Mouse (Mus musculus): ENCODE data around the gene Map2. TPM values are rescaled to one million over a fixed set of nuclear protein-coding genes. Genes with fewer than 3 reads are reported as not detected.
A peak's percentile ranks its signal among the peaks of the same experiment; 100 is the strongest.

The Map2 gene
- polyA plus RNA-seq, 1 experiment from 2014 or later = 362 TPM

DNA sequence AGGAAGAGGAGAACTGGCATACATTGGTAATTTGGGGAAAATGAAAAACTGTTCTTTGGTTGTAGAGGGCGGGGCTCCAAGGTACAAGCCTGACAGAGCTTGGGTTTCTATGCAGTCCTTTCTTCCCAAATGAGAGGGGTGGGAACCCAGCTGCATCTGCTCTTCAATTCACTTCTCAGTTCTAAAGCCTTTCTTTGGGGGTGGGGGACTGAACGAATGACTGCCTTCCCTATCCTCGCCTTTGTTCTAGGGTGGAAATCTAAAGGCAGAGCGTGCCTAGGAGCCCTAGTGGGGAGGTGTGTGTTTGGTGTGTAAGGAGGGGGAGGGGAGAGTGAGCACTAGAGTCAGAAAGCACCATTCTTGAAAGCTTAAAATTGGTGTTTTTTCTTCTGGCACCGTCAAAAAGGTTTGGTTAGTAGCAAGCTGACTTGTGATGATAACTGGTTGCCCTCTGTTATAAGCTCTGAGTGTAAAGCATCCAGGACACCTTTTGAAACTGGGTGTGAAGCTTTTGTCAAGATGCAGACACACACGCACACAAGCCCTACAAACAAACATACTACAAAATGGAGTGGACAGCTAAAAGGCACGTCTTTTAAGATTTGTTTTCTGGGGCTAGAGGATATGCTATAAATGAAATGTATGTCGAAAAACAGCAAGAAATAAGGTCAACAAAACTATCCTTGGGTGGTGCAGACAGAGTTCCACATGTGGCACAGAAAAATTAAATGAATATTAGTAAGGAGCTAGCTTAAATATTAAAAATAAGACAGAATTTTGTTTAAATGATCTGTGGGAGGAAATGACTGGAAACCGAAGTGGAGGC lies 1.2 kb downstream of the Map2 start:
- 13% methylated on average over 9 of the region's 9 CpGs for WGBS
- Histone ChIP-seq H3K36me3 (0 out of 2 replicates have a peak, but pooled peaks cover 7% of the 10 kb centered on the region), H3K4me2 (peak overlapping the region; percentile 63), H3K27ac (replicated peaks) (peak overlapping the region; percentile 80), H3K4me1 (replicated peaks) (peaks cover 20% of the 10 kb centered on the region), H3K27me3 (no peaks in the 10 kb centered on the region), H3K4me3 (peak overlapping the region; percentile 96), H3K9me3 (no peaks in the 10 kb centered on the region), H3K9ac (peak overlapping the region; percentile 97)
- ATAC-seq (ENCODE audit: low FRiP score, low read depth) = peak; percentile 47

DNA sequence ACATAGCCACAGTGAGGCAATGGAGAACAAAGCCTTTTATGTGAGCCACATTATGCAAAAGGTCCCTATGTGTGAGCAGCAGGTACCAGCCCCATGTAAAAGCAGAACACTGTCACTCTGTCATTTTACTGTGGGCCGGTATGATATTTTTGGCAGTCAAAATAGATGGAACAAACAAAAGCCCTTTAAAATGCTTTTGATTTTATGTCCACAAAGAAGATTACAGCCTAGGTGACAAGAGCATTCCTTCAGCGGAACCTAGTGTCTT lies 1.7 kb downstream of the Map2 start:
- Histone ChIP-seq H3K4me3 (peak overlapping the region; percentile 96), H3K27me3 (no peaks in the 10 kb centered on the region), H3K27ac (replicated peaks) (peak overlapping the region; percentile 80), H3K9me3 (no peaks in the 10 kb centered on the region), H3K4me2 (peak overlapping the region; percentile 63), H3K4me1 (replicated peaks) (peaks cover 25% of the 10 kb centered on the region), H3K36me3 (0 out of 2 replicates have a peak, but pooled peaks cover 12% of the 10 kb centered on the region), H3K9ac (peak overlapping the region; percentile 97)
- ATAC-seq (ENCODE audit: low FRiP score, low read depth) = no peak
- 29% methylated on average over 2 of the region's 2 CpGs for WGBS

DNA sequence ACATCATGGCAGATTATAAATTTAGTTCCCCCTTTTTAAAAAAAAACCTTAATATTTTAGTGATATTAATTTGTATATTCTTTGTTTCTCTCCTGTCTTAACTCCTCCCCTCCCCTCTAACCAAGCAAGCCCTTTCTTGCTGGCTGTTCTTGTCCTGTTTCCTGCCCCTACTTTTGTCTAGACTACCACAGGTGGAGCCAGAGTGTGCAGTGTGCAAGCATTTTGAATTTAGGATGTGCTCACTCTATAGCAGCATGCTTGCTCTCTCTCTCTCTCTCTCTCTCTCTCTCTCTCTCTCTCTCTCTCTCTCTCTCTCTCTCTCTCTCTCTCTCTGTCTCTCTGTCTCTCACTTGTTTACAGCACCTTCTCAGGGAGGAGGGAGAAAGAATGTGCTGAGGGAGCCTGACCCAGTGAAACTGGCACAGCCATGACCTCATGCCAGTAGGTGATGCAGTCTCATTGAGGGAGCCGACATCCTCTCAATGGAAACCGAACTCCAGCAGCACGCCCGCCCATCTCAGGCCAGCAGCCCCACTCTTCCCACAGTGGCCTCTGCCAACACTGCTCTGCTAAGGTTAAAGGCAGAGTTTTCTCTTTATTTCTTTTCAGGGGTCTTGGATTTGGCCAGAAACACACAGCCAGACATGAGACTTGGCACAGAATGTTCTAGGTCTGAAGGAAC lies 2.6 kb downstream of the Map2 start:
- 0 out of 2 replicates have a peak, but pooled peaks cover 16% of the 10 kb centered on the region for H3K36me3 ChIP-seq
- H3K4me3 ChIP-seq = peak overlapping the region; percentile 96
- 17% methylated on average over 4 of the region's 4 CpGs for WGBS
- peaks cover 29% of the 10 kb centered on the region for H3K4me1 ChIP-seq (replicated peaks)
- peak overlapping the region; percentile 58 for H3K27ac ChIP-seq (replicated peaks)
- peak overlapping the region; percentile 97 for H3K9ac ChIP-seq
- no peaks in the 10 kb centered on the region for H3K27me3 ChIP-seq
- ATAC-seq (ENCODE audit: low FRiP score, low read depth) = 0 out of 2 replicates have a peak, but pooled peaks have one; percentile 32
- H3K9me3 ChIP-seq = no peaks in the 10 kb centered on the region
- peak overlapping the region; percentile 63 for H3K4me2 ChIP-seq

DNA sequence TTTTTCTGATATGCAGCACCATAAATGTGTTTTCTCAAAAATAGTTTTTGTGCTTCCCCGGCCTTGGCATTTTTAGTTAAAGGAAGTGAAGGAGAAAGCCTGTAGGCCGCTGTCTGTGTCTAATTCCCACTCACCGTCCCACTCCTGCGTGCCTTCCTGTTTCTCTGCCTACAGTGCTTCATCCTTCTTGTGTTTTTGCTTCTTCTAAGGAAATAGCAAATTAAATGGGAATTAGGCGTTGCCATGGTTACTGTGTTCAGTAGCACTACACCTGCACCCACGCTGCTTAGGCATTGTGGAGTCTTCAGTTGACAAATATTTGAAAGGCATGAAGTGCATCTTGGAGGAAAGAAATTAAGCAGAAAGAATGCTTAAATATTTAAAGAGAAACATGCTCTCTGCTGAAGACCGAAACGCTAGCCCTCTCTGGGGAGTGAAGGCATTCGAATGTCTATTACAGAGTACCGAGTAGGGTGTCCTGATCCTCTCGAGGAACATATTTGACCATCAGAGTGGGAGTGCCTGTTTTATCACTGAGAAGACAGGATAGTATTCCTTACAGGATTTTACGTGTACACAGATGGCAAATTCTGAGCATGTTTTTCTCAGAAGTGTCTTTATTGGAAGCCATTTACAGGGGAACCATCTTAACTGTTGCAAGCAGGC lies 12.1 kb downstream of the Map2 start:
- Histone ChIP-seq H3K4me2 (peak overlapping the region; percentile 10; the same call in 1 of the 2 replicates), H3K4me1 (replicated peaks) (peaks cover 23% of the 10 kb centered on the region), H3K9ac (no peak overlapping the region), H3K27ac (replicated peaks) (0 out of 2 replicates have a peak overlapping the region, but pooled peaks have one; percentile 28), H3K36me3 (0 out of 2 replicates have a peak, but pooled peaks cover under 1% of the 10 kb centered on the region), H3K27me3 (no peaks in the 10 kb centered on the region), H3K9me3 (no peaks in the 10 kb centered on the region), H3K4me3 (no peak overlapping the region)
- 44% methylated on average over 12 of the region's 12 CpGs for WGBS
- peak; percentile 73; the same call in 1 of the 2 replicates for ATAC-seq (ENCODE audit: low FRiP score, low read depth)

DNA sequence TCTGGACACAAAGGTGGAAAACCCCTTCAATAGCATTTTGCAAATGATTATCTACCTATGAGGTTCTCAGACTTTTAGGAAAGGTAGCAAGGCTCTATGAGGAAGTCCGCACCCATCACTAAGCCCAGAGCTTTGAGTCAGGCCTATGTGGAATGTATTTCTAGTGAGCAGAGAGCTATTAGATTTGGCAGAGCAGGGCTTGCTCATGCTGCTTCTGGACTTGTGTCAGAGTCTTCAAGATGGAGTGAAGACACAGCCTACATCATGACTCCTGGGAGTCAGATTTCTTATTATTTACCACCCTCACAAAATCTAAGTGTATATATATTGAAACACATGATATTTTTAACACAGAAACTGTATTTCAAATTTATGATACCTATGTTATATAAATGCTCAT lies 17.3 kb downstream of the Map2 start:
- Histone ChIP-seq H3K9me3 (no peaks in the 10 kb centered on the region), H3K36me3 (no peaks in the 10 kb centered on the region), H3K9ac (no peak overlapping the region), H3K4me3 (no peak overlapping the region), H3K4me2 (no peak overlapping the region), H3K4me1 (replicated peaks) (peaks cover 21% of the 10 kb centered on the region), H3K27me3 (no peaks in the 10 kb centered on the region), H3K27ac (replicated peaks) (no peak overlapping the region)
- ATAC-seq (ENCODE audit: low FRiP score, low read depth) = no peak
- 94% methylated on average over 1 of the region's 1 CpGs for WGBS

DNA sequence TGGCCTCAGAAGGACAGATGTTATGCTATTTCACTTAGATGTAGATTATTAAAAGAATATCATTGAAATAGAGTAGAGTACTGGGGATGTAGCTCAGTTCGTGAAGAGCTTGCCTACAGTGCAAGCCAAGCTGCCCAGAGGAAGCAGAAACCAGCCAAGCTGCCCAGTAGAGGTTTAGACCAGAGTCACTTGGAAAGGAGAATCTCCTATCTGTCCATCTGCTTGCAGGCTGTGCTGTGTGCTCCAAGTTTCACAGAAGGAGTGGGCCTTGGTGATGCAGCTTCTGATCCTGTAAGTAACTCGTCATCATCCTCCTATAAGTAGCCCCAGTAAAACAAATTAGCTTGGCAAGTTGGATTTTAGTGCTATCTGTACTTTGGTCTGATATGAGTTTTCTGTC lies 17.8 kb downstream of the Map2 start:
- ATAC-seq (ENCODE audit: low FRiP score, low read depth) = no peak
- H3K9ac ChIP-seq = no peak overlapping the region
- no peaks in the 10 kb centered on the region for H3K36me3 ChIP-seq
- H3K27me3 ChIP-seq = no peaks in the 10 kb centered on the region
- no peak overlapping the region for H3K4me2 ChIP-seq
- no peaks in the 10 kb centered on the region for H3K9me3 ChIP-seq
- no peak overlapping the region for H3K4me3 ChIP-seq
- 89% methylated on average over 2 of the region's 2 CpGs for WGBS
- H3K4me1 ChIP-seq (replicated peaks) = peaks cover 17% of the 10 kb centered on the region
- no peak overlapping the region for H3K27ac ChIP-seq (replicated peaks)

DNA sequence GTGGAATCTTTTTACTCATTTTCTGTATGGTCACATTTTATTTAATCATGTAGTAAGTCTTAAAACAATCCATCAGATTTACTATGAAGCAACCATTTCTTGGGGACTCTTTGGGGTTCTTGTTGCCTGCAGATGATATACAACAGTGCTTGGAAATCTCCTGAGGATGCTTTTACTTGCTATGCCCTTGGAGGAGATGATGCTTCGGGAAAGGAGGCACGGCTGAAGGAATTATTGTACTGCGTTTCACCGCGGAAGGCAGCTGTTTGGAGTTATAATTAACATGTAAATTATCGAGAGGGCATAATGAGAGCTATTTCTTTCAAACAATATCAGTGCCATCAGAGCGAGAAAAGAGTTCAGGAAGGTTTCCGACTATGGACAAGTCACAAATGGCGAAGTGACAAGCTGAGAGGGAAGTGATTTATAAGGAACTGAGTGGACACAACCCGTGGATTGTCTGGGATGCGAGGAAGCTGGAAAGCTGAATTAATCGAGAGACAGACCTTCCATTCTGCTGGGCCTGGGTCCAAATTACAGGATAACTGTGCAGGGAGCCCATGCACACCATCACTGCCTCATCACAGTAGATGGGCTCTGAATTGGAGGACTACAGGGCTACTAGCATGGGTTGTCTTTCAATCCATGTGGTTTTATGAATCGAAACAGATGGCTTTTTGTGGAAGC lies 20.1 kb downstream of the Map2 start:
- no peak overlapping the region for H3K4me3 ChIP-seq
- peaks cover 17% of the 10 kb centered on the region for H3K4me1 ChIP-seq (replicated peaks)
- H3K4me2 ChIP-seq = no peak overlapping the region
- WGBS = 26% methylated on average over 13 of the region's 13 CpGs
- peak overlapping the region; percentile 59 for H3K27ac ChIP-seq (replicated peaks)
- 0 out of 2 replicates have a peak, but pooled peaks cover under 1% of the 10 kb centered on the region for H3K36me3 ChIP-seq
- H3K9ac ChIP-seq = no peak overlapping the region
- no peaks in the 10 kb centered on the region for H3K27me3 ChIP-seq
- ATAC-seq (ENCODE audit: low FRiP score, low read depth) = peak; percentile 59
- no peaks in the 10 kb centered on the region for H3K9me3 ChIP-seq

DNA sequence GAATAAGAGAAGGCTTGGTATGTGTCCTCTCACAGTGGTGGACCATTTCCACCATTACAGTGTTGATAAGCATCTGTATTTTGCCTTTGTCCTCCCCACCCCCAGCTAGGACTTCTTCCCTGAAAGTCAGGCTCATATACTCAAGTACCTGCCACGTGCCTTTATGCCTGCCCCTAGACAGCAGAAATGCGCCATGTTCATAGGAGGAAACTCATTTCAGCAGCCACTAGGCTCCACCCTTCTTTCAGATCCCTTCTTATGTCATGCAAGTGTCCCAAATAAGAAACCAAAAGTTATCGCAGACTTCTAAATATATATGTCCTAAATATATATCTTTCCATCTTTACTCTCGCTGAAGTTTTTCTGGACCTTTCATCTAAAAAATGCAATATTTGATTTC lies 21.2 kb downstream of the Map2 start:
- Histone ChIP-seq H3K36me3 (0 out of 2 replicates have a peak, but pooled peaks cover 5% of the 10 kb centered on the region), H3K9ac (no peak overlapping the region), H3K4me2 (no peak overlapping the region), H3K4me3 (no peak overlapping the region), H3K27me3 (no peaks in the 10 kb centered on the region), H3K27ac (replicated peaks) (no peak overlapping the region), H3K4me1 (replicated peaks) (peaks cover 17% of the 10 kb centered on the region), H3K9me3 (no peaks in the 10 kb centered on the region)
- 97% methylated on average over 4 of the region's 4 CpGs for WGBS
- no peak for ATAC-seq (ENCODE audit: low FRiP score, low read depth)

DNA sequence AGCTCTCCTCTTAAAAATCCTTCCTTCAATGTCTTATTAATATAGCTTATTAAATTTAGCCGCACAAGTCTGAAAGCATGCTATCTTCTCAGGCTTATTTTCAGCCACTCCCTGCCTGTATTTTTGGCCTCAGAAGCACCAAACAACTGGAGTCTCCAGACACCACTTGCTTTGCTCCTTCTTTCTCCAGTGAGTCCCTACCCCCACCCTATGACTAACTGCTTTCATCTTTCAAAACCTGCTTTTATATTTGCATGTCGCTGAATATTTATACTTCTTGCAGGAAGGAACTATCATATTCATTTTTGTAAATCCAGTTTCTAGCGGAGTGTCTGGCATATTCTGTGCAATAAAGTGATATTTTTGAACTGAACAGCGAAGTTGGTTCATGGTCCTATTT lies 21.6 kb downstream of the Map2 start:
- Histone ChIP-seq H3K4me1 (replicated peaks) (peaks cover 17% of the 10 kb centered on the region), H3K36me3 (0 out of 2 replicates have a peak, but pooled peaks cover 5% of the 10 kb centered on the region), H3K4me3 (no peak overlapping the region), H3K27me3 (no peaks in the 10 kb centered on the region), H3K9ac (no peak overlapping the region), H3K27ac (replicated peaks) (no peak overlapping the region), H3K9me3 (no peaks in the 10 kb centered on the region), H3K4me2 (no peak overlapping the region)
- 91% methylated on average over 4 of the region's 4 CpGs for WGBS
- ATAC-seq (ENCODE audit: low FRiP score, low read depth) = no peak

DNA sequence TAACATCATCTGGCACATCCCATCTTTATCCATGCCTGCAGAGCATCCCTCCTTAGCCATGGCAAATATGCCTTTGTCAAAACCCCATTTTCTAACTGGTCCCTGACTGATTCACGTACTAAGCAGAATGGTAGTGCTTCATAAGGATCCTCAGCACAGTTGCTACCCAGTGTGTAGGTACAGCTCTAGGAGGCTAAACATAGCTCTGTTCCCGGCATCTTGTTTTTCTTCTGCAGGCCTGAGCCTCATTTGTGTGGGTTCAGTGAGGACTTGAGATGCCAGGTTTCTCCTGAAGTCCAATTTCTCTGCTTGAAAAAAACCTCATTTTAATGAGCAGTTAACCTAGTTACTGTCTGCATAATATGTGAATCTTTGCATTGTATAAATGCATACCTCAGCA lies 30.4 kb downstream of the Map2 start:
- Histone ChIP-seq H3K4me2 (no peak overlapping the region), H3K9ac (no peak overlapping the region), H3K9me3 (no peaks in the 10 kb centered on the region), H3K4me3 (no peak overlapping the region), H3K4me1 (replicated peaks) (no peaks in the 10 kb centered on the region), H3K27ac (replicated peaks) (no peak overlapping the region; the same call in 1 of the 2 replicates), H3K36me3 (0 out of 2 replicates have a peak, but pooled peaks cover 1% of the 10 kb centered on the region), H3K27me3 (no peaks in the 10 kb centered on the region)
- ATAC-seq (ENCODE audit: low FRiP score, low read depth) = no peak
- 80% methylated on average over 2 of the region's 2 CpGs for WGBS

DNA sequence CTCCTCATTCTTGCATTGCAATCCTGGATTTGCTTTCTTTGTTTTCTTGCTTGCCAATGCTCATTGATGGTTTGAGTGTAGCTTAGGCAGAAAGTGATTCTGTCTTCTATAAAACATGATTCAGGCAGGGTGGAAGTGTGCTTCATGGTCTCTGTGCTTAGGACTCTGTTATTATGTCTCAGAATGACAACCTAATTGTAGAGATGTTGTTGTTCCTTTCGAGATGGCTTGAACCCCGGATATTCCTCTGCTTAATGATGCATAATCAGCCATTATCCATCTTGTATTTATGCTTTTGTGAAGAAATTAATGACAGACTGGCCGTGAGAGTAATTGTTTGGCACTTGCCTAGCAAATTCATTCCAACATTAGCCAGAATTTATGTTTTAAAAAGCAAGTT lies 31.8 kb downstream of the Map2 start:
- Histone ChIP-seq H3K4me1 (replicated peaks) (peaks cover 6% of the 10 kb centered on the region), H3K27me3 (no peaks in the 10 kb centered on the region), H3K4me3 (no peak overlapping the region), H3K27ac (replicated peaks) (no peak overlapping the region), H3K36me3 (no peaks in the 10 kb centered on the region), H3K9ac (no peak overlapping the region), H3K9me3 (no peaks in the 10 kb centered on the region), H3K4me2 (no peak overlapping the region)
- ATAC-seq (ENCODE audit: low FRiP score, low read depth) = no peak
- WGBS = 36% methylated on average over 3 of the region's 3 CpGs

All from hindbrain, embryonic 15.5 days (tissue).